Mouse (Mus musculus) small intestine, adult 2 months (tissue): Measurements from ENCODE around the gene Gstp2. TPM values are rescaled to one million over a fixed set of nuclear protein-coding genes. Genes with fewer than 3 reads are reported as not detected.
A peak's percentile ranks its signal among the peaks of the same experiment; 100 is the strongest.

Source experiments
- H3K27ac ChIP-seq: fragments of 200-500 bp; 2 replicates; pipeline ENCODE4 v1.5.1; 2012; ENCODE audit warnings: low read depth, low read length, control low read depth, inconsistent platforms; ENCODE audit not compliant: insufficient read depth
- H3K27me3 ChIP-seq: fragments of 200-500 bp; 2 replicates; pipeline ENCODE4 v1.6.1; 2012; ENCODE audit warnings: mild to moderate bottlenecking, moderate library complexity, low read length, inconsistent platforms; ENCODE audit not compliant: control insufficient read depth, insufficient read depth
- H3K36me3 ChIP-seq: fragments of 200-500 bp; 2 replicates; pipeline ENCODE4 v1.6.1; 2012; ENCODE audit warnings: mild to moderate bottlenecking, low read length, control low read depth, inconsistent platforms; ENCODE audit not compliant: control insufficient read depth, insufficient read depth
- H3K4me1 ChIP-seq: fragments of 200-500 bp; 2 replicates; pipeline ENCODE4 v1.6.1; 2012; ENCODE audit warnings: low read length, inconsistent platforms, mixed read lengths; ENCODE audit not compliant: control insufficient read depth, insufficient read depth, insufficient read length
- H3K4me3 ChIP-seq: fragments of 200-500 bp; 2 replicates; pipeline ENCODE4 v1.5.1; 2012; ENCODE audit warnings: low read depth, mild to moderate bottlenecking, control low read depth, inconsistent platforms, low read length, moderate library complexity
- CTCF ChIP-seq: fragments of 200-500 bp; IDR thresholded peaks from 2 replicates; pipeline ENCODE4 v1.5.1; 2012; ENCODE audit warnings: low read depth, mild to moderate bottlenecking, control low read depth, inconsistent platforms, low read length, moderate library complexity, mixed read lengths; ENCODE audit not compliant: insufficient replicate concordance, insufficient read length; ENCODE audit errors: extremely low read depth
- POLR2A ChIP-seq: fragments of 200-500 bp; IDR thresholded peaks from 2 replicates; pipeline ENCODE4 v1.6.1; 2012; ENCODE audit warnings: low read depth, mild to moderate bottlenecking, control low read depth, inconsistent platforms, low read length, moderate library complexity
- WGBS: fragments of 180-500 bp; shearing (Covaris S2); methylation state at CpG from one replicate; pipeline ENCODE4 v1.1.7; 2018; 5-methylcytosine and 5-hydroxymethylcytosine counted together
- polyA plus RNA-seq: library from polyadenylated mRNA; depleted of rRNA; stranded (reverse); fragments of >200 nt; gene quantifications from 2 replicates; pipeline ENCODE4 v1.2.3, GENCODE M21; 2012

Gene Gstp2
- polyA plus RNA-seq, 1 experiment, result 289 TPM

DNA sequence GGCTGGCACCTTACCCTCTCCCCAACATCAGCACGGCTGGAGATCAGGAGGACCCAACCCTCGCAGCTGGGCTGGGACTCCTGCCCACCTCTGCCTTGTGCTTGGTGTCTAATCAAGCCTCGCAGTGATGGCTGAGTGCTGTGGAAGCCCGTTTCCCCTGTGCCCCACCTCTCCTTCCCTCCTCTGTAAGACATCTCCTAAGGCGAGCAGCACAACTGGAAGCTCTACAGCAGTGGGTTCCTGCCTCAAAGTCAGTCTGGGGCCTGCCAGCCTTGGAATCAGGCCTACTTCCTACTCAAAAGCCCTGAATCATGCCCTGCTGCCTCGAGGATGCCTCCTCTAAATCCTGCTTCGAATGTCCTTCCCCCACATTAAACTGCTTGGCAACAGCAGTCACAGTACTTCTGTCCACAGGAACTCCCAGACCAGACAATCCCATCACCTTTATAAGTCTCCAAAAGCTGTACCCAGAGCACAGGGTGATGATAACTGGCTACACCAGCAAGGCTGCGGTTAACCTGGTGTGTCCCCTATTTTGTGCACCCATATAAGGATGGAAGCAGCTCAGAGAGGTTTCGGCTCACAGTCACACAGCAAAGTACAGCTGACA is 46.6 kb downstream of the Gstp2 start:
- WGBS, result 85% methylated on average over 9 of the region's 9 CpGs
- TF ChIP-seq POLR2A (no peak), CTCF (0 out of 2 replicates have a peak, but pooled peaks have one; percentile 4)
- Histone ChIP-seq H3K36me3 (no peaks in the 10 kb centered on the region), H3K4me3 (no peak overlapping the region), H3K27ac (peak overlapping the region; percentile 90), H3K4me1 (peaks cover 36% of the 10 kb centered on the region), H3K27me3 (no peaks in the 10 kb centered on the region)

DNA sequence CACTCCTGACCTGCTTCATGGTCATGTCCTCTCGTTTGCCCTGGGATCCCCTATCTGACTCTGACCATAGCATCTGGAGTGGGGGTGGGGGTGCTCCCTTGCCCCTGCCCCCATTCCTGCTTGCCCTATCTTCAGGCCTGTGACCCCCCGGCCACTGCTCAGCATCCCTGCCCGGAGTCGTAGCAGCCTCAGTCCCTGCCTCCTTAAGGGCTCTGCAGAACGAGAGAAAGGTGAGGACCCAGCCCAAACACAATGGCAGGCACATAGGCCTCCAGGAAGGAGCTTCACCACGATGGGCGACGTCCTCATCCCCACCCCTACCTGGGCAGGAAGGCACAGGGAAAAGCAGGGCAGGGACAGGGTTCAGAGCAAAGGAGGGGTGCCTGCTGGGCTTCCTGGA is 47.5 kb downstream of the Gstp2 start:
- peaks cover 36% of the 10 kb centered on the region for H3K4me1 ChIP-seq
- no peak overlapping the region for H3K27ac ChIP-seq
- no peak overlapping the region for H3K4me3 ChIP-seq
- TF ChIP-seq POLR2A (no peak), CTCF (no peak)
- 84% methylated on average over 8 of the region's 8 CpGs for WGBS
- no peaks in the 10 kb centered on the region for H3K27me3 ChIP-seq
- H3K36me3 ChIP-seq, result no peaks in the 10 kb centered on the region

DNA sequence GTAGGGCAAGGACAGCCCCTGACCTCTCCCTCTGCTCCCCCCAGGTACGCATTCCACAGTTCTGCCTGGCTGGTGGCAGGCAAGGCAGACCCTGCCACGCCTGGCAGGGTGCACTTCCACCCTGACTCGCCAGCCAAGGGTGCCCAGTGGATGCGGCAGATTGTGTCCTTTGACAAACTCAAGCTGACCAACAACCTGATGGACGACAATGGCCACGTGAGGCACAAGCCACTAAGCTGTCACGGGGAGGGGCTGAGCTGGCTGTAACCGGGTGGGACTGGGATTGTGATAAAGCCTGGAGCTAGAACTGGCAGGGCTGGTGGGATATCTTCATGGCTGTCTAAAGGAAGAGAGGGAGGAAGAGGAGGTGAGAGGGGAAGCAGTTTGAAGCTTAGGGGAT is 48.6 kb downstream of the Gstp2 start:
- Histone ChIP-seq H3K36me3 (no peaks in the 10 kb centered on the region), H3K27me3 (no peaks in the 10 kb centered on the region), H3K27ac (peak overlapping the region; percentile 29; the same call in 1 of the 2 replicates), H3K4me1 (peaks cover 32% of the 10 kb centered on the region), H3K4me3 (no peak overlapping the region)
- 47% methylated on average over 8 of the region's 8 CpGs for WGBS
- no peak for TF ChIP-seq CTCF
- no peak for TF ChIP-seq POLR2A

DNA sequence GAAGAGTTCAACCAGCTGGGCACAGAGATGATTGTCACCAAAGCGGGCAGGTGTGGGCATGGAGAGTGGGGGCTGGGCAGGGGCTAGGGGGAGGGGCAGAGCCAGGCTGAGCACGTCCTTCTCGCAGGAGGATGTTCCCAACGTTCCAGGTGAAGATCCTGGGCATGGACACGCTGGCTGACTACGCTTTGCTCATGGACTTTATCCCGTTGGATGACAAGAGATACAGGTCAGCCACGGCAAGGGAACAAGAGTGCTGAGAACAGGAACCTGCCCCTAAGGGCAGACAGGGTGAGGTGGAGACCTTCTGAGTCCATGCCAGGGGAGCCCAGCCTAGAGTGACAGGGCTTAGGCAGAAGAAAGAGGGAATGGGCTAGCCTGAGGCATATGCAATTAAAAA is 49.1 kb downstream of the Gstp2 start:
- Histone ChIP-seq H3K36me3 (no peaks in the 10 kb centered on the region), H3K4me3 (no peak overlapping the region), H3K27ac (peak overlapping the region; percentile 29; the same call in 1 of the 2 replicates), H3K4me1 (peaks cover 27% of the 10 kb centered on the region), H3K27me3 (no peaks in the 10 kb centered on the region)
- no peak for TF ChIP-seq CTCF
- TF ChIP-seq POLR2A, result no peak
- whole genome bisulfite sequencing, result 55% methylated on average over 8 of the region's 8 CpGs

DNA sequence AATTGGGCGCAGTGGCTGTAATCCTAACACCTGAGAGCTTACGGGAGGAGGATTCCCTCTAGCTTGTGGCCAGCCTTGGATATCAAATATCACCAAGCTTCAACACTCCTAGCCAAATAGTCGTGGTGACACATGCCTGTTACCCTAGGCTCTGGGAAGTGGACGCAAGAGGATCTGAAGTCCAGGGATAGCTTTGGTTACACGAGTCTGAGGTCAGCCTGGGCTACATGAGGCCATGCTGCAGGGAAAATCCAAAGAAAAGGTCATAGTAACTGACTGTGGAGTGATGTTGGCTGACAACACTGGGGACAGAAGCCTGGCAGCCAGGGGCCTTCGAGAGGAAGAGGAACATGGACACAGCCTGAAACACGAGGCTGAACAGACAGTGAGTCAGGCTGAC is 49.7 kb downstream of the Gstp2 start:
- peaks cover 23% of the 10 kb centered on the region for H3K4me1 ChIP-seq
- WGBS, result 76% methylated on average over 7 of the region's 7 CpGs
- H3K27ac ChIP-seq, result no peak overlapping the region
- H3K4me3 ChIP-seq, result no peak overlapping the region
- no peaks in the 10 kb centered on the region for H3K36me3 ChIP-seq
- H3K27me3 ChIP-seq, result no peaks in the 10 kb centered on the region
- no peak for TF ChIP-seq CTCF
- no peak for TF ChIP-seq POLR2A

DNA sequence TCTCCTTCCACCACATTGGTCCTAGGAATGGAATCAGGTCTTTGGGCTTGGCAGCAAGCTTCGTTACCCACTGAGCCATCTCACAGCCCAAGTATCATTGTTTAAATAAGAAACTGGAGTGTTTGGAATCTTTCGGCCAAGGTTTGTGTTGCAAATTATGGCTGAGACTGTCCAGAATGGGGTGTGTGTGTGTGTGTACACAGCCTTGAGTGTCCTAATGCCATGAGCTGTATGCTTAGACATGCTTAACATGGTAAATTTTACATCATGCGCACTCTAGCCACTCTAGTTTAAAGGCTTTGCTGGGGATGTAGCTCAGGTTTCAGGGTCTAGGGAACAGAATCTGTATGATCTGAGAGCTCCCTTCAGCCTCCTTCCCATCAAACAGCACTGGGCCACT is 50.3 kb downstream of the Gstp2 start:
- Histone ChIP-seq H3K36me3 (no peaks in the 10 kb centered on the region), H3K4me1 (peaks cover 20% of the 10 kb centered on the region), H3K4me3 (no peak overlapping the region), H3K27me3 (no peaks in the 10 kb centered on the region), H3K27ac (no peak overlapping the region)
- WGBS, result 87% methylated on average over 3 of the region's 3 CpGs
- no peak for TF ChIP-seq CTCF
- TF ChIP-seq POLR2A, result no peak

DNA sequence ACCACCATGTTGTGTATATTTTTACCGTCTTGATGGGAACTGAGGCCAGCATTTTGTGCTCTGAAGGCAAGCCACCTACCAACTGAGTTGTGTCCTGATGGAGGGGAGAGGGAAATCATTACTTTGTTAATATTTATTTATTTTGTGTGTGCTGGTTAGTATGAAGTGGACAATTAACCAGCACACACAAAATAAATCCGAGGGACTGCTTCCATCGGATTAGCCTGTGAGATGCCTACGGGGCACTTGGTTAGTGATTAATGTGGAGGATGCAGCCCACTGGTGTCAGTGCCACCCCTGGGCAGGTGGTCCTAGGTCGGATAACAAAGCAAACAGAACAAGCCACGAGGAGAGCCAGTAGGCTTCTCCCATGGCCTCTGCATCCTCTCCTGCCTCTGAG is 50.9 kb downstream of the Gstp2 start:
- H3K27me3 ChIP-seq, result no peaks in the 10 kb centered on the region
- H3K27ac ChIP-seq, result no peak overlapping the region
- no peak for TF ChIP-seq POLR2A
- TF ChIP-seq CTCF, result no peak
- H3K36me3 ChIP-seq, result no peaks in the 10 kb centered on the region
- H3K4me3 ChIP-seq, result no peak overlapping the region
- H3K4me1 ChIP-seq, result peaks cover 20% of the 10 kb centered on the region
- 75% methylated on average over 6 of the region's 6 CpGs for whole genome bisulfite sequencing
